Mouse (Mus musculus): ENCODE results near the gene Pde4d.

Gene Pde4d

GRCm38 (mm10) chr13:108820487-108820886 lies 370.7 kb downstream of the Pde4d start:
- in situ Hi-C loops (cut with MseI, MboI) = no loop called here

GRCm38 (mm10) chr13:108821270-108821669 lies 371.5 kb downstream of the Pde4d start:
- in situ Hi-C loops (cut with MseI, MboI) = no loop called here

- in situ Hi-C loops (cut with MseI, MboI) = no loop called here
Observed at GRCm38 (mm10) chr13:108824638-108825310, 375.0 kb downstream of the Pde4d start.

GRCm38 (mm10) chr13:108825501-108825900 lies 375.8 kb downstream of the Pde4d start:
- in situ Hi-C loops (cut with MseI, MboI) = no loop called here

GRCm38 (mm10) chr13:108834197-108834596 lies 384.4 kb downstream of the Pde4d start:
- in situ Hi-C loops (cut with MseI, MboI) = no loop called here

- in situ Hi-C loops (cut with MseI, MboI) = no loop called here
Observed at GRCm38 (mm10) chr13:108836314-108836713, 386.6 kb downstream of the Pde4d start.

- in situ Hi-C loops (cut with MseI, MboI) = no loop called here
Observed at GRCm38 (mm10) chr13:108839142-108839541, 389.4 kb downstream of the Pde4d start.

- in situ Hi-C loops (cut with MseI, MboI) = no loop called here
Observed at GRCm38 (mm10) chr13:108854090-108854489, 404.3 kb downstream of the Pde4d start.

- in situ Hi-C loops (cut with MseI, MboI) = no loop called here
Observed at GRCm38 (mm10) chr13:108856776-108857435, 407.2 kb downstream of the Pde4d start.

- in situ Hi-C loops (cut with MseI, MboI) = no loop called here
Observed at GRCm38 (mm10) chr13:108859336-108859735, 409.6 kb downstream of the Pde4d start.

GRCm38 (mm10) chr13:108860737-108861136 lies 411.0 kb downstream of the Pde4d start:
- in situ Hi-C loops (cut with MseI, MboI) = no loop called here

- in situ Hi-C loops (cut with MseI, MboI) = no loop called here
Observed at GRCm38 (mm10) chr13:108861707-108862106, 412.0 kb downstream of the Pde4d start.

GRCm38 (mm10) chr13:108862173-108862572 lies 412.4 kb downstream of the Pde4d start:
- in situ Hi-C loops (cut with MseI, MboI) = no loop called here

GRCm38 (mm10) chr13:108900160-108900559 lies 450.4 kb downstream of the Pde4d start:
- in situ Hi-C loops (cut with MseI, MboI) = no loop called here

- in situ Hi-C loops (cut with MseI, MboI) = no loop called here
Observed at GRCm38 (mm10) chr13:108905121-108905520, 455.4 kb downstream of the Pde4d start.

- in situ Hi-C loops (cut with MseI, MboI) = no loop called here
Observed at GRCm38 (mm10) chr13:108909193-108909592, 459.4 kb downstream of the Pde4d start.

GRCm38 (mm10) chr13:108914626-108915025 lies 464.9 kb downstream of the Pde4d start:
- in situ Hi-C loops (cut with MseI, MboI) = no loop called here

- in situ Hi-C loops (cut with MseI, MboI) = no loop called here
Observed at GRCm38 (mm10) chr13:108921146-108921545, 471.4 kb downstream of the Pde4d start.

- in situ Hi-C loops (cut with MseI, MboI) = no loop called here
Observed at GRCm38 (mm10) chr13:108934854-108935253, 485.1 kb downstream of the Pde4d start.

- in situ Hi-C loops (cut with MseI, MboI) = no loop called here
Observed at GRCm38 (mm10) chr13:108937272-108937671, 487.5 kb downstream of the Pde4d start.

- in situ Hi-C loops (cut with MseI, MboI) = no loop called here
Observed at GRCm38 (mm10) chr13:108952911-108953310, 503.2 kb downstream of the Pde4d start.

- in situ Hi-C loops (cut with MseI, MboI) = no loop called here
Observed at GRCm38 (mm10) chr13:108956059-108956458, 506.3 kb downstream of the Pde4d start.

GRCm38 (mm10) chr13:108964056-108964455 lies 514.3 kb downstream of the Pde4d start:
- in situ Hi-C loops (cut with MseI, MboI) = no loop called here

Measured in mouse trophoblast stem cell (cell line).